Mouse (Mus musculus) layer of hippocampus, postnatal 10 days (tissue): ENCODE results near the gene Gtsf1l. TPM values are rescaled to one million over a fixed set of nuclear protein-coding genes. Genes with fewer than 3 reads are reported as not detected.
"Not testable (repeated sequence)": the region's sequence is repeated elsewhere in the genome, so short reads cannot be mapped to it uniquely, and the experiment has no call there.

Source experiments
- DNase-seq, 2 experiments: peaks; one replicate each; pipeline ENCODE4 v3.0.0; 2021; ENCODE audit warnings: low spot score in 2 of 2
- total RNA-seq, 2 experiments: library from RNA; stranded (reverse); gene quantifications; 2 replicates each; pipeline ENCODE4 v1.2.3; 2021

Gtsf1l gene
- total RNA-seq, 2 experiments from 2014 or later = not detected

GRCm38 (mm10) chr2:163086561-163086960, 1.1 kb downstream of the Gtsf1l start:
- DNase-seq = no peak

- no peak for DNase-seq
These were observed 2.6 kb downstream of the Gtsf1l start for GRCm38 (mm10) chr2:163085047-163085446.

GRCm38 (mm10) chr2:163084519-163084918, 3.1 kb downstream of the Gtsf1l start:
- no peak for DNase-seq

- no peak for DNase-seq
These were observed 5.1 kb downstream of the Gtsf1l start for GRCm38 (mm10) chr2:163082591-163082990.

- DNase-seq = no peak
These were observed 8.6 kb downstream of the Gtsf1l start for GRCm38 (mm10) chr2:163079041-163079440.

- no peak for DNase-seq
These were observed 12.4 kb downstream of the Gtsf1l start for GRCm38 (mm10) chr2:163075234-163075633.

GRCm38 (mm10) chr2:163074808-163075207, 12.8 kb downstream of the Gtsf1l start:
- no peak for DNase-seq

- DNase-seq = no peak
These were observed 13.6 kb downstream of the Gtsf1l start for GRCm38 (mm10) chr2:163074006-163074405.

GRCm38 (mm10) chr2:163073023-163073757, 14.5 kb downstream of the Gtsf1l start:
- DNase-seq = no peak

- DNase-seq = no peak
These were observed 16.1 kb downstream of the Gtsf1l start for GRCm38 (mm10) chr2:163071590-163071989.

GRCm38 (mm10) chr2:163070213-163070612, 17.4 kb downstream of the Gtsf1l start:
- no peak for DNase-seq

- no peak for DNase-seq
These were observed 20.4 kb downstream of the Gtsf1l start for GRCm38 (mm10) chr2:163067233-163067632.

- no peak for DNase-seq
These were observed 21.3 kb downstream of the Gtsf1l start for GRCm38 (mm10) chr2:163066326-163066725.

- no peak for DNase-seq
These were observed 25.5 kb downstream of the Gtsf1l start for GRCm38 (mm10) chr2:163062119-163062508.

- no peak for DNase-seq
These were observed 26.2 kb downstream of the Gtsf1l start for GRCm38 (mm10) chr2:163061203-163062118.

- no peak for DNase-seq
These were observed 27.0 kb downstream of the Gtsf1l start for GRCm38 (mm10) chr2:163060630-163061029.

- DNase-seq = not testable (repeated sequence)
These were observed 28.7 kb downstream of the Gtsf1l start for GRCm38 (mm10) chr2:163058981-163059380.

GRCm38 (mm10) chr2:163056584-163056983, 31.1 kb downstream of the Gtsf1l start:
- DNase-seq = no peak

GRCm38 (mm10) chr2:163055715-163056114, 31.9 kb downstream of the Gtsf1l start:
- DNase-seq = no peak

- peak; percentile 10 to 19 for DNase-seq
These were observed 32.7 kb downstream of the Gtsf1l start for GRCm38 (mm10) chr2:163054891-163055494.

GRCm38 (mm10) chr2:163054335-163054840, 33.3 kb downstream of the Gtsf1l start, which contains the start of gene Mybl2:
TSS of gene Mybl2 (plus strand) at chr2:163054687.
- peak; percentile 82 to 86 for DNase-seq
